Mouse (Mus musculus) embryonic facial prominence, embryonic 13.5 days (tissue): ENCODE results near the gene Hivep2. TPM values are rescaled to one million over a fixed set of nuclear protein-coding genes. Genes with fewer than 3 reads are reported as not detected.

Experiments used
- ATAC-seq: fragments of 200-750 bp; cut with Nextera tagmentation; 2 replicates; pipeline ENCODE4 v1.8.0; 2017; ENCODE audit warnings: low read depth; ENCODE audit not compliant: insufficient number of reproducible peaks, insufficient read depth, low FRiP score, low TSS enrichment
- H3K27ac ChIP-seq: fragments of 300-500 bp; sonication (generic); 2 replicates; pipeline ENCODE4 v1.5.1; 2015; ENCODE audit warnings: moderate library complexity, mild to moderate bottlenecking, inconsistent platforms
- H3K27me3 ChIP-seq: fragments of 300-500 bp; sonication (generic); 2 replicates; pipeline ENCODE4 v1.6.1; 2015; ENCODE audit warnings: mild to moderate bottlenecking, inconsistent platforms
- H3K36me3 ChIP-seq: fragments of 300-500 bp; sonication (generic); 2 replicates; pipeline ENCODE4 v1.6.1; 2015; ENCODE audit warnings: mild to moderate bottlenecking, inconsistent platforms
- H3K4me1 ChIP-seq: fragments of 300-500 bp; sonication (generic); 2 replicates; pipeline ENCODE4 v1.6.1; 2015; ENCODE audit warnings: inconsistent platforms
- H3K4me2 ChIP-seq: fragments of 300-500 bp; sonication (generic); 2 replicates; pipeline ENCODE4 v1.6.1; 2015; ENCODE audit warnings: moderate library complexity, mild to moderate bottlenecking, inconsistent platforms
- H3K4me3 ChIP-seq: fragments of 300-500 bp; sonication (generic); 2 replicates; pipeline ENCODE4 v1.5.1; 2015; ENCODE audit warnings: mild to moderate bottlenecking, inconsistent platforms
- H3K9ac ChIP-seq: fragments of 300-500 bp; sonication (generic); 2 replicates; pipeline ENCODE4 v1.6.1; 2015; ENCODE audit warnings: mild to moderate bottlenecking, inconsistent platforms
- H3K9me3 ChIP-seq: fragments of 300-500 bp; sonication (generic); 2 replicates; pipeline ENCODE4 v1.6.1; 2016; ENCODE audit warnings: inconsistent platforms
- WGBS: fragments of 180-500 bp; shearing (Covaris S2); methylation state at CpG from one replicate; pipeline ENCODE4 v1.1.7; 2015; ENCODE audit warnings: mixed read lengths; 5-methylcytosine and 5-hydroxymethylcytosine counted together
- polyA plus RNA-seq: library from polyadenylated mRNA; unstranded; fragments of >200 nt; fragmentation: Nextera tagmentation; extraction: Ambion mirVana; gene quantifications from 2 replicates; pipeline ENCODE4 v1.2.1, GENCODE M21; 2015

Hivep2 gene
- polyA plus RNA-seq, 1 experiment from 2014 or later: 7.3 TPM

DNA sequence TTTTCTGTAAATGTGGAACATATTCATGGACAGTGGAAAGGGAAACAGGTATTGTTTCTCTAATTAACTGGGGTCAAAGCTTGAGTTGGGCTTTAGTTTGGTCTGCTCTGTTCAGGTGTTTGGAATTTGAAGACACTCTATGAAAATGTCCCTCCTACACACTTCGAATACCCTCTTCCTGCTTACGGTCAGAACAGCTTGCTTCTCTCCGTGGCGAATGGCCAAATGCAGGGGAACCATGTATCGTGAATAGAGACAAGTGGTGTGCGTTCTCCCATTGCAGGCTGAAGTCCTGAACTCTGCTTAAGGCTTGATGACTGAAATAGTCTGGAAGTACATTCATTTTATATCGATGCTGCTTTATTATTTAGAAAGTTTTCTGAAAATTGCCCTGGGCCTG lies 63.1 kb downstream of the Hivep2 start:
- no peak overlapping the region for H3K4me2 ChIP-seq
- no peaks in the 10 kb centered on the region for H3K9me3 ChIP-seq
- no peak for ATAC-seq
- H3K4me3 ChIP-seq: no peak overlapping the region
- H3K27me3 ChIP-seq: no peaks in the 10 kb centered on the region
- no peak overlapping the region for H3K27ac ChIP-seq
- H3K9ac ChIP-seq: no peak overlapping the region
- no peaks in the 10 kb centered on the region for H3K4me1 ChIP-seq
- 90% methylated on average over 7 of the region's 7 CpGs for WGBS
- no peaks in the 10 kb centered on the region for H3K36me3 ChIP-seq

DNA sequence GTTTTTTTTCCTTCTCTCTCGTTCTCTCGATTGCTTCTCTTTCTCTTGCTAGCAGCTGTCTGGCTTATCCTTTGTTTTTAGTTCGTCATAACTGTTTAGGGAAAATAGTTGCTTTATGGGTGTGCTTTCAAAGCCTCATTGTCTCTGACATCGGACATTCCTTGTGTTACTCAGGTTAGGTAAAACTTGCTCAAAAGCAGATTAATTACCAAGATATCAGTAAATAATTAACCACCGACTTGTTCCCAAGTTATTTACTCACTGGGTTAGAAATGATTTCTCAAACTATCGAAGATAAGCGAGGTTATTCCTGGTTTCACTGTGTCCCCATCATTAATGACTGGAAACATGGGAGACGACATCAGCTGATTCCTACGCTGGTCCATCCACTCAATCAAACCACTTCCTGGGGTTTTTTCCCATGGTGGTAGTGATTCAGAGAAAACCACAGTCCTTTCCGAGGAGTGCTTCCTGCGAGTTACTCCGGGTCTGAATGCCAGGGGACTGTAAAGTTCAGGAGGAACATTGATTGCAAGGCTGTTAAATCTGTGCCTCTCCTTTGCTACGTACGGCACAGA lies 64.7 kb downstream of the Hivep2 start:
- 88% methylated on average over 14 of the region's 14 CpGs for WGBS
- no peak for ATAC-seq
- no peaks in the 10 kb centered on the region for H3K9me3 ChIP-seq
- no peaks in the 10 kb centered on the region for H3K4me1 ChIP-seq
- no peak overlapping the region for H3K4me3 ChIP-seq
- no peaks in the 10 kb centered on the region for H3K36me3 ChIP-seq
- no peak overlapping the region for H3K4me2 ChIP-seq
- no peaks in the 10 kb centered on the region for H3K27me3 ChIP-seq
- H3K27ac ChIP-seq: no peak overlapping the region
- H3K9ac ChIP-seq: no peak overlapping the region

DNA sequence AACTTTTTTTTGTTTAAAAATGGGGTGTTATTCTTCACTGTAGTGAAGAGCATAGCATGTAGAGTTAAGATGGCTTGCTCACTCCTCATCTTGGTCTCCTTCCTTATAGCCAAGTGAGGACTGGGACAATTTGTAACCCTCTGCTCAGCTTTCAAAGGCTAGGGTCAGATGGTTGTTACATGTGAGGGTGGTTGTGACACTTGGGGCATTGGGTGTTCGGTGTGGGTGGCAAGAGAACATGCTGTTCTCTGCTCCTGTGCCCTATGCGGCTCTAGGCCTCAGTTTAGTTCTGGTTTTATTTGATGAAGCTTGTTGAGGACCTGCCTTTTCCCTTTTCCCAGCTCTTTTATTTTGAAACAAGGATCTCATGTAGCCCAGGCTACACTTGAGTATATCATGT lies 66.7 kb downstream of the Hivep2 start:
- no peak for ATAC-seq

DNA sequence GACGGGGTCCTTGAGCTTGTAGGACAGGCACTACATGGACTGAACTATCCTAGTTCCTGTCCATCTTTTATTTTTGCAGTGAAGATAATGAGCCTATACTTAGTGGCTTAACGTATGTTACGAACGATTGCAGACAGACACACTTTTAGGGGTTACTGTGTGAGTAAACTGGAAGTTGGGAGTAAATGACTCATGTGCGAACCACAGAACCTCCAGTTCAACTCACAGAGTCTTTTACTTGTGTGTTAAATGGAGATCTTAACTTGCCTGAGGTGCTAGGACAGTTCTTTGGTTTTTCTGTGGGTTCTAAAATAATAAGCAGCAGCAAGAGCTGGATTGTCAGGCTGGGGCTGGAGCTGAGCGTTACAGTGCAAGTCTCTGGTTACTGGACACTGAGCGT lies 68.2 kb downstream of the Hivep2 start:
- no peak for ATAC-seq
- no peaks in the 10 kb centered on the region for H3K4me1 ChIP-seq
- H3K4me2 ChIP-seq: no peak overlapping the region
- no peak overlapping the region for H3K9ac ChIP-seq
- H3K9me3 ChIP-seq: no peaks in the 10 kb centered on the region
- H3K27ac ChIP-seq: no peak overlapping the region
- H3K4me3 ChIP-seq: no peak overlapping the region
- H3K36me3 ChIP-seq: no peaks in the 10 kb centered on the region
- no peaks in the 10 kb centered on the region for H3K27me3 ChIP-seq
- 90% methylated on average over 7 of the region's 7 CpGs for WGBS

More for the DNA sequence above, 66.7 kb downstream of the Hivep2 start:
- Histone ChIP-seq H3K9me3 (no peaks in the 10 kb centered on the region), H3K4me2 (no peak overlapping the region), H3K36me3 (no peaks in the 10 kb centered on the region), H3K4me1 (no peaks in the 10 kb centered on the region), H3K4me3 (no peak overlapping the region), H3K27me3 (no peaks in the 10 kb centered on the region), H3K9ac (no peak overlapping the region), H3K27ac (no peak overlapping the region)
- WGBS: 84% methylated on average over 2 of the region's 2 CpGs

DNA sequence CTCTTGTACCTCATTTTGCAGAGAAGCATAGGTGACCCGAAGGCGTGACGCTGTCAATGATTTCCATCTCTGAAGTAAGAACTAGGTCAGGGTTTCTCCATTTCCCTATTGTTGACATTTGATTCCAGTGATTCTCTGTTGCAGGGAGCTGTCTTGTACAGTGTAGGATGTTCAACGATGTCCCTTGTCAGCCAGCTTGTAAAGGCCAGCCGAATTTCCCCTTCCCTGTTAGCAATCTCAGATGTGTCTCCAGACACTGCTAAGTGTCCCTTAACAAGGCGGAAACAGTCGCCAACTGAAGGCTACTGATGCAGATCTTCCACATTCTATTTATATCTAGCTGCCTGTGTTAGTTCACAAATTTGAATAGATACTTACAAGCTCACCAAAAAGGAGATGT lies 68.9 kb downstream of the Hivep2 start:
- WGBS: 83% methylated on average over 7 of the region's 7 CpGs
- Histone ChIP-seq H3K36me3 (no peaks in the 10 kb centered on the region), H3K4me3 (no peak overlapping the region), H3K27ac (no peak overlapping the region), H3K9ac (no peak overlapping the region), H3K4me1 (no peaks in the 10 kb centered on the region), H3K27me3 (no peaks in the 10 kb centered on the region), H3K4me2 (no peak overlapping the region), H3K9me3 (no peaks in the 10 kb centered on the region)
- ATAC-seq: no peak

DNA sequence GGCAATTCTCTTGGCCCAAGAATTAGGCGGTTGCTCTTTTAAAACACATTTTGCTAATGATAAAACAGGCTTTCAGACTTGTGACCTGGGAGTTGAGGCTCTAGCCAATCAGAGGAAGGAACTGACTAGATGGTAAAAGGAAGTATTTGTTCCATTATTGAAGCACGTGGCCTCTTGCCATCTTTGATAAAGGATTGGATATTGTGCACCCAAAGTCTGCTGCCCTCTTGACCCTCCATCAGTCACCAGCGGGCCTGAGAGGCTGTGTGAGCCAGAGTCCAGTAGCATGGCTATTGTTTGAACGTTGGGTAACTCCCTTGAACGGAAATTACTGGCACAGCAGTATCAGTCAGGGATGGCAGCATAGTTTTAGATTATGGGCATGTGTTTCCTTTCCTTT lies 69.7 kb downstream of the Hivep2 start:
- no peaks in the 10 kb centered on the region for H3K4me1 ChIP-seq
- whole genome bisulfite sequencing: 71% methylated on average over 5 of the region's 5 CpGs
- H3K4me3 ChIP-seq: no peak overlapping the region
- no peak overlapping the region for H3K4me2 ChIP-seq
- no peak for ATAC-seq
- no peaks in the 10 kb centered on the region for H3K9me3 ChIP-seq
- H3K9ac ChIP-seq: no peak overlapping the region
- H3K27ac ChIP-seq: no peak overlapping the region
- H3K36me3 ChIP-seq: no peaks in the 10 kb centered on the region
- H3K27me3 ChIP-seq: no peaks in the 10 kb centered on the region

DNA sequence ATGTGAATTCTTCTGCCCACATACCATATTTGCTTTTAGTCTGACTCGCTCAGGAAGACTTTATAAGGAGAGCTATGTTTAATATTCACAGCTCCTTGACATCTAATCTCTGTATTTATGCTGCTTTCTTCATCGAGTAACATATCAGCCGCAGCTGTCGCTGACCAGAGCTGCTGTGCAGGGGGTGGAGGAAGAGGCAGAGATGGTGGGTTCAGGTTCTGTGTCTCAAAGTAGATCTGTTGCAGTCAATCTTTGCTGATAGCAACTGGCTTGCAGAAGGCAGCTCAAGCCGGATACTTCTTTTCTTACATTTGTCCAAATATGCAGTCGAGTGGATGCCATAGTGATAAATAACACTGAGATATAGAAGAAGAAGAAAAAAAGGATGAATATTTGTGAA lies 70.6 kb downstream of the Hivep2 start:
- ATAC-seq: no peak
- H3K27ac ChIP-seq: no peak overlapping the region
- H3K9ac ChIP-seq: no peak overlapping the region
- no peak overlapping the region for H3K4me3 ChIP-seq
- H3K27me3 ChIP-seq: no peaks in the 10 kb centered on the region
- peaks cover 4% of the 10 kb centered on the region; the same call in 1 of the 2 replicates for H3K4me1 ChIP-seq
- H3K9me3 ChIP-seq: no peaks in the 10 kb centered on the region
- WGBS: 89% methylated on average over 6 of the region's 6 CpGs
- H3K4me2 ChIP-seq: no peak overlapping the region
- no peaks in the 10 kb centered on the region for H3K36me3 ChIP-seq

DNA sequence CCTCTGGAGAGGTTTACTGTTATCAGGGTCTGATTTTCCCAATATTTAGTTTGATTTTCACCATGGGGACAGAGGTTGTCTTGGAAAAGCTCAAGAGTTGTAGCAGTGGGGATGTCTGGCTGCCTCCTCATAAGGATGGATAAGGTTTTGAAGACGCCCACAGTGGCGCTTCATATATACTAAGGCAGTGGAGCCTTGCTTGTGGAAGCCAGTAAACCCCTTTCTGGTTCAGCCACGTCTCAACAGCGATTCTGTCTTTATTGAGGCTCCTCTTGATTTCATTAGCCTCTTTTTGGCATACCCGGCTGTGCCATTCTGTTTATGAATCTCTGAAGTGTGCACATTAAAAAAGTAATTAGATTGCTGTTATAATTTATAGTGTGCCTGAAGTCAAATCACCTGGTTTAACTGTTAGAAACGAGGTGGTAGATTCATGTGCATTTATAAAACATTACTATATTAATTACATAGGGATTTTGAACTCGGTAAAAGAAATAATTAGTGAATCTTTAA lies 72.2 kb downstream of the Hivep2 start:
- no peak overlapping the region for H3K4me2 ChIP-seq
- H3K9ac ChIP-seq: no peak overlapping the region
- ATAC-seq: no peak
- H3K36me3 ChIP-seq: no peaks in the 10 kb centered on the region
- H3K9me3 ChIP-seq: no peaks in the 10 kb centered on the region
- no peak overlapping the region for H3K27ac ChIP-seq
- no peaks in the 10 kb centered on the region for H3K27me3 ChIP-seq
- no peak overlapping the region for H3K4me3 ChIP-seq
- 82% methylated on average over 7 of the region's 7 CpGs for WGBS
- peaks cover 4% of the 10 kb centered on the region; the same call in 1 of the 2 replicates for H3K4me1 ChIP-seq

DNA sequence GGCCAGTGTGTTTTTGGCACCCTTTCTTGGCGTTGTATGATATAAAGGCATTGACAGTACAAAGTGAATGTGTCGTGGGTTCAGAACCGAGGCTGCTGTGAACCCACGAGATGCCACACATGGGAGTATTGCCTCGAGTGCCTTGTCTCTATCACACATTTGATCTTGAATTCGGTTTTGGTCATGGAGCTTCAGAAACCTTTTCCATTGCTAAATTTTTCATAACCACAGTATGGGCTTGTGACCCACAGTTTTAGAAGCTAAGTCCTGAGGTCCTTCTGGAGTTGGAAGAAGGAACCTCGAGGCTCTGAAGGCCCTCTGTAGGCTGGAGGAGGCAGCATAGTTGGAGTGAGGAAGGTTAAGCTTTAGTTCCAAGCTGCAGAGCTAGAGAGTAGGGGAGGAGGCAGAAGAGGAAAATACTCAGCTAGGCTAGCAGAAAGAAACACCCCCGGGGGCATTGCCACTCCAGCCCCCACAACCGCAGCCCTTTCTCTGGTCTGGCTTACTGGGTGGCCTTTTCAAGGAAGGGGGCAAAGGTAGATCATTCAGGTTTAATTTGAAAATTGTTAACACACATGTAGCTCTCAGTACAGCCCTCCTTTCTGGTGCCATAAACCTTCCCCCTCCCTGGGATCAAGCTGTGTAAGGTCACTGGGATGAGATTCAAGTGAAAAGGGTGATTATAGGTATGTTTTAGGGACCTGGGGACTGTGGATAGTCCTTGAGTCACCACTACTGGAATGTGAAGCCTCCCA lies 75.0 kb downstream of the Hivep2 start:
- Histone ChIP-seq H3K36me3 (no peaks in the 10 kb centered on the region), H3K27ac (no peak overlapping the region), H3K9ac (no peak overlapping the region), H3K4me3 (no peak overlapping the region), H3K4me2 (no peak overlapping the region), H3K9me3 (no peaks in the 10 kb centered on the region), H3K4me1 (peaks cover 21% of the 10 kb centered on the region), H3K27me3 (no peaks in the 10 kb centered on the region)
- WGBS: 61% methylated on average over 9 of the region's 9 CpGs
- no peak for ATAC-seq

DNA sequence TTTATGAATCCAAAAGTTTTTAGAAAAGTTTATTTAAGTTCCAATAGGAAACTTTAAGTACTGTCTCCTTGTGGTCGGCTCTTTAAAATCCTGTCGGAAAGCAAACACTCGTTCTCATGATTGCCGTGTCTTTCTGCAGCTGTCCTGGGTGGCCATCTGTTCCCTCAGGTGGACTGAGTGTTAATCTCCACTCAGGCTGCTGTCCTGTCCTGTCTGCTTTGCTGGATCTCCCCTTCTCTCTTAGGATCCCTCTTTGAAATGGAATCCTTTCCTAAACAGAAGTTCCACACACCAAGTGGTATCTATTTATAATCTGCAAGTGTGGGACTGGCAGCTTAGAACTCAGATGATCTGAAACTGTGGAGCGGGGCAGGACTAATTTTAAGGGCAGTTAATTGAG lies 75.7 kb downstream of the Hivep2 start:
- no peak overlapping the region for H3K27ac ChIP-seq
- no peaks in the 10 kb centered on the region for H3K36me3 ChIP-seq
- ATAC-seq: no peak
- peaks cover 28% of the 10 kb centered on the region for H3K4me1 ChIP-seq
- H3K4me2 ChIP-seq: no peak overlapping the region
- H3K4me3 ChIP-seq: no peak overlapping the region
- no peaks in the 10 kb centered on the region for H3K9me3 ChIP-seq
- H3K27me3 ChIP-seq: no peaks in the 10 kb centered on the region
- no peak overlapping the region for H3K9ac ChIP-seq
- 76% methylated on average over 5 of the region's 5 CpGs for WGBS

DNA sequence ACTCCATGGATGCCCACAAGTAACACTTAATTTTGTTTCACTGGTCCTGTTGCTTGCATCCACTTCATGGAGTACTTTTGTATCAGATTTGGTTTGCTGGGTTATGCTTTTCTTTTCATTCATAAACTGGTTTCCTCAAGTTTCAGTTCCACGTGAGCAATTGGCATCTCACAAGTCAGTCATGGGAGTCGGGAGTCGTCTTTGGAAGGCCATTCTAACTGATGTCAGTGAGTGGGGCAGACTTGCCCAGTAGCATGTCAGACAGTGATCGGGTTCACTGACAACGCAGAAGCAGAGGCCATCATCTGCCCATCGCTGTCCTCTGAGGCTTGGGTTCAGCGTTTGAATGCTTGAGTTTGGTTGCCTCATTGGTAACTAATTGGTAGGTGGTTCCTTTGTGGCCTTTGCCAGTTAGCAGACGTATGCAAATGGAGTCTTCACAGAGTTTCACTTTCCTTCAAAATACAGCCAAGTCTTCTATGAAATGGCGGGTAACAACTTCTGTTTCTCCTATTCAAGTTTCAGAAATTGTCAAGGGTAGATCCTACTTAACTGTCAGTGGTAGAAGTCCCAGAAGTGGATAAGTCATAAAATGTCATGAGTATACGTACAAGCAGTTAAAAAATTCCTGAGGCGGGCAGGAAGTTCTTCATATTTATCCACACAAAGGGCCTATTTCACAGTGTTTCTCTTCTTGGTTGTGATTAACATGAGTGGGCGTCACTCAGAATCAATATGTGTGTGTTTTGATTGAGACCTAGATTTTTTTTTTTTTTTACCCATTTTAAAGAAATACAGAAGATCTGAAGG lies 76.9 kb downstream of the Hivep2 start:
- peaks cover 33% of the 10 kb centered on the region for H3K4me1 ChIP-seq
- H3K27ac ChIP-seq: no peak overlapping the region
- no peak overlapping the region for H3K4me3 ChIP-seq
- H3K36me3 ChIP-seq: no peaks in the 10 kb centered on the region
- no peaks in the 10 kb centered on the region for H3K27me3 ChIP-seq
- WGBS: 82% methylated on average over 12 of the region's 12 CpGs
- H3K9me3 ChIP-seq: no peaks in the 10 kb centered on the region
- H3K4me2 ChIP-seq: no peak overlapping the region
- ATAC-seq: no peak
- H3K9ac ChIP-seq: no peak overlapping the region

DNA sequence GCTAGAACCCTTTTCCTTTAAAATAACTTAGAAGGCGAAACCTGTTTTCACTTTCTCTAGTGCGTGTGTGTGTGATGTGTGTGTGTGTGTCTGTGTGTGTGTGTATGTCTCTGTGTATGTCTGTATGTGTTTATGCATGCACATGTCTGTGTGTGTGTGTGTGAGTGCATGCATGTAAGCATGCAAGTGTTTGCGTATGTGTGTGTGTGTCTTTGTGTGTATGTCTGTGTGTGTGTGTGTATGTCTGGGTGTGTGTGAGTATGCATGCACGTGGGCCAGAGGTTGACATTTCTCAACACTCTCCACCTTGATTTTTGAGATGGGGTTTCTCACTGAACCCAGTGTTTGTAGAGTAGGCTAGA lies 77.5 kb downstream of the Hivep2 start:
- H3K4me1 ChIP-seq: peaks cover 39% of the 10 kb centered on the region
- H3K27me3 ChIP-seq: no peaks in the 10 kb centered on the region
- no peak overlapping the region for H3K4me2 ChIP-seq
- no peak for ATAC-seq
- no peak overlapping the region for H3K9ac ChIP-seq
- no peak overlapping the region for H3K4me3 ChIP-seq
- 89% methylated on average over 4 of the region's 4 CpGs for WGBS
- no peak overlapping the region for H3K27ac ChIP-seq
- H3K36me3 ChIP-seq: no peaks in the 10 kb centered on the region
- no peaks in the 10 kb centered on the region for H3K9me3 ChIP-seq
